Mouse (Mus musculus): ENCODE results near the gene Fam129c.

DNA sequence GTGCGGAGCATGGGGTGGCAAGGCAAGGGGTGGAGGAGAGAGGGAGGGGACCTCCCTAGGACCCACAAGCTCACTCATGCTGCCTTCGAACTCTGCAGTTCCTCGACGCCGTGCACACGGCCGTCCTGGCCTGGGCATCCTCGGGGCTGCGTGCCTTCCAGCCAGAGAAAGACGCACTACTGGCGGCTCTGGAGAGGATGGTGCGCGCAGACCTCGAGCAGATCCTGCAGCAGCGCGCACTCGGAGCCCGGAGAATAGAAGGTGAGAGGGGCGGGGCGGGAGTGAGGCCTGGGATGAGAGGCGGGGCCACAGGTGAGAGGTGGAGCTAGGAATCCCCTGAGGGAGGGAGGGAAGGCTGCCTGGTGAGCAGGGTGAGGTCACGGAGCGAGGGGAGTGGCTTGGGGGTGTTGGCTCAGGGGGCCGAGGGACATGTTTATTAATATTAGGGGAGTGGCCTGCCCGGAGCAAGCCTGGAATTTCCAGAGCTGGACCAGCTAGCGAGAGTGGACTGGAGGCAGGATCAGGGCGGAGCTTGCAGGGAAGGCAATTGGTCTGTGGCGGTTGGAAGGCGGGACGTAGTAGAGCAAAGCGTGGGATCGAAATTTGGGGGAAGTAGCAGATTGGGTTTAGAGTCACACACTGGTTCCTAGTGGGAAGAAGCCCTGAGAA, 5.4 kb downstream of the Fam129c start:
- TF ChIP-seq POLR2A (IDR thresholded peaks at IDR 0.05; ENCODE audit: control insufficient read depth, extremely low read depth, insufficient read depth, low read length, poor library complexity) (no peak), CTCF (IDR thresholded peaks at IDR 0.05; ENCODE audit: borderline replicate concordance, control insufficient read depth, extremely low read depth, insufficient read depth, low read length, poor library complexity) (no peak)
